In the genomic region with DNA sequence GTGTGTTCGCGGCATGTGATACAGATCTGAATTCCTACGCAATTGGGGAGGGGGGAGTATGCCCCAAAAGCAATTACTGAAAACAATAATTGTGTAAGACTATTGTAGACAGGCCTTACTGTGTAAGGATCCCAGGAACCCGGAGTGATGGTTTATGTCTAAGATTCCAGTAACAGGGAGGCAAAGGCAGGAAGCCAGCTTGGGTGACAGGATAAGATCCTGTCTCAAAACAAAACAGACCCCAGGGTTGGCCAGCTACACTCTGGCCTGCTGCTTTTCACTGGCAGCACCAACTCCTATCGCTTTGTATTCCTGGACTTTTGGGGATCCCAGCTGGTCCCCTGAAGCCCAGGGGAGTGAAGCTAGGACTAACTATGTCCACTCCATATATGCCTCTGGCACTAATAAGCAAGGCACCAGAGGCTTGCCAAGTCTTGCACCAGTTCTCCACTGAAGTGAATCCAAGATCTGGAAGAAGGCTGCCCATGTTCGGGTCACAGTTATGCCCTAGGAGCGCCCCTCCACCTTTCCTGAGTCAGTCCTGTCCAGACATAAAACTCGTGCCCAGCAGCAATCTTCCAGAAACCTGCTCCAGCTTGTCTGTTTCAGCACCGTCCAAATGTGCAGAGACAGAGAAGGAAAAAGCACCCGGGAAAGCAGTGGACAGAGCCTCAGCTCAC, we compare ENCODE assay signal across 9 mouse cellular contexts. TPM values are rescaled to one million over a fixed set of nuclear protein-coding genes. Genes with fewer than 3 reads are reported as not detected.
DNase-seq lines count a peak whose midpoint lies in the region; ATAC-seq lines count a peak whose summit lies in the region.
"Had no signal": no experiment of that assay in that cellular context is flagged by ENCODE, and none has a peak within 500 bp of the region (broad histone marks: within the 10 kb centered on the region; RNA-seq: fewer than 3 reads in every experiment).

No protein-coding gene starts in this region.

- H3K4me1 ChIP-seq in heart, embryonic 13.5 days, result peaks cover 92% of the 10 kb centered on the region
- H3K4me1 ChIP-seq in limb, embryonic 11.5 days (ENCODE audit: control insufficient read depth, insufficient read depth, low read length), result peaks cover 52% of the 10 kb centered on the region
- peaks cover 74% of the 10 kb centered on the region for H3K4me1 ChIP-seq in neural tube, embryonic 14.5 days (ENCODE audit: control insufficient read depth, insufficient read depth, low read length)

- no peaks in the 10 kb centered on the region for H3K27me3 ChIP-seq in heart, embryonic 13.5 days (replicated peaks)
- no peaks in the 10 kb centered on the region for H3K27me3 ChIP-seq in limb, embryonic 11.5 days (ENCODE audit: control insufficient read depth, insufficient read depth, low read length)
- H3K27me3 ChIP-seq in neural tube, embryonic 14.5 days (ENCODE audit: control insufficient read depth, insufficient read depth, low read length), result no peaks in the 10 kb centered on the region

- intact Hi-C loops in heart, postnatal 10 days (cut with DNase I), result no loop called here

- no peaks in the 10 kb centered on the region for H3K9me3 ChIP-seq in heart, embryonic 13.5 days
- no peaks in the 10 kb centered on the region for H3K9me3 ChIP-seq in limb, embryonic 11.5 days (ENCODE audit: control insufficient read depth, low read length)
- no peaks in the 10 kb centered on the region for H3K9me3 ChIP-seq in neural tube, embryonic 14.5 days (ENCODE audit: control insufficient read depth, low read length)

- no peak for DNase-seq in heart, postnatal 10 days
- peak; percentile 58 for DNase-seq in NIH3T3 (ENCODE audit: low read depth)
- DNase-seq in gonadal fat pad, adult 2 months (ENCODE audit: low read depth), result peak; percentile 63
- no peak for DNase-seq in limb, embryonic 11.5 days (ENCODE audit: low spot score)
- DNase-seq in gastrocnemius, adult 18-20 months (ENCODE audit: low spot score), result no peak
- DNase-seq in layer of hippocampus, postnatal 10 days (ENCODE audit: low spot score in 2 of 2), result no peak

- H3K4me2 ChIP-seq in heart, embryonic 13.5 days, result peak overlapping the region; percentile 82
- H3K4me2 ChIP-seq in limb, embryonic 11.5 days (ENCODE audit: low read depth, severe bottlenecking), result peak overlapping the region; percentile 86
- peak overlapping the region; percentile 79 for H3K4me2 ChIP-seq in neural tube, embryonic 14.5 days (ENCODE audit: low read depth, low read length)

- H3K9ac ChIP-seq in heart, embryonic 13.5 days, result peak overlapping the region; percentile 97
- no peak overlapping the region; the same call in 1 of the 2 replicates for H3K9ac ChIP-seq in limb, embryonic 11.5 days (ENCODE audit: low read length)
- H3K9ac ChIP-seq in neural tube, embryonic 14.5 days (replicated peaks; ENCODE audit: low read depth, low read length), result peak overlapping the region; percentile 92

- H3K36me3 ChIP-seq in heart, embryonic 13.5 days, result 0 out of 2 replicates have a peak, but pooled peaks cover 5% of the 10 kb centered on the region
- no peaks in the 10 kb centered on the region; the same call in 1 of the 2 replicates for H3K36me3 ChIP-seq in limb, embryonic 11.5 days (ENCODE audit: control insufficient read depth, insufficient read depth, low read length)
- H3K36me3 ChIP-seq in neural tube, embryonic 14.5 days (ENCODE audit: control insufficient read depth, insufficient read depth, low read length), result no peaks in the 10 kb centered on the region

- 23% methylated on average over 10 of the region's 10 CpGs for WGBS in heart, embryonic 13.5 days
- 28% methylated on average over 10 of the region's 10 CpGs for WGBS in limb, embryonic 11.5 days
- 32% methylated on average over 10 of the region's 10 CpGs for WGBS in neural tube, embryonic 14.5 days

- no peak for ATAC-seq in heart, embryonic 13.5 days (ENCODE audit: extremely low read depth, insufficient number of reproducible peaks, low FRiP score, low TSS enrichment)
- ATAC-seq in limb, embryonic 11.5 days (ENCODE audit: insufficient number of reproducible peaks, low FRiP score, low TSS enrichment, low read depth), result peak; percentile 0; the same call in 1 of the 2 replicates
- no peak for ATAC-seq in neural tube, embryonic 14.5 days (ENCODE audit: low read depth)

- H3K4me3 ChIP-seq in heart, embryonic 13.5 days, result peak overlapping the region; percentile 84
- peak overlapping the region; percentile 76 for H3K4me3 ChIP-seq in limb, embryonic 11.5 days (ENCODE audit: low read depth, low read length)
- H3K4me3 ChIP-seq in neural tube, embryonic 14.5 days (ENCODE audit: low read depth, low read length), result peak overlapping the region; percentile 71

- H3K27ac ChIP-seq in heart, embryonic 13.5 days (replicated peaks), result peak overlapping the region; percentile 98
- peak overlapping the region; percentile 71 for H3K27ac ChIP-seq in limb, embryonic 11.5 days (replicated peaks; ENCODE audit: low read depth, low read length)
- peak overlapping the region; percentile 70 for H3K27ac ChIP-seq in neural tube, embryonic 14.5 days (ENCODE audit: low read depth, low read length)

RNA-seq across cellular contexts. Expression of a gene that starts 11.1 kb away (rescaled TPM):
- 40.2 and 43.4 TPM in 2 replicates for polyA plus RNA-seq in heart, embryonic 13.5 days (2015; fragmentation: Nextera tagmentation; extraction: Ambion mirVana)
- 10 to 100 TPM; 48.0 to 54.2 TPM for total RNA-seq in heart, postnatal 10 days (2021)
- 54.5 and 58.1 TPM in 2 replicates for polyA plus RNA-seq in gonadal fat pad, adult 2 months (2012; rRNA removed)
- 40.4 and 47.9 TPM in 2 replicates for polyA plus RNA-seq in limb, embryonic 11.5 days (2014; fragmentation: Nextera tagmentation; extraction: Ambion mirVana)
- polyA plus RNA-seq in neural tube, embryonic 14.5 days (2014; fragmentation: Nextera tagmentation; extraction: Ambion mirVana), result 47.6 and 56.4 TPM in 2 replicates
- 10 to 100 TPM; 10.6 to 10.8 TPM for total RNA-seq in gastrocnemius, adult 18-20 months (2021)
- total RNA-seq in layer of hippocampus, postnatal 10 days (2021), result 10 to 100 TPM; 60.1 to 62.6 TPM

RNA-seq across cellular contexts. Expression of a gene that starts 41.7 kb away (rescaled TPM):
- polyA plus RNA-seq in heart, embryonic 13.5 days (2015; fragmentation: Nextera tagmentation; extraction: Ambion mirVana), result 1.9 TPM in 1 of 2 replicates, not detected in the other
- under 1 TPM in 1 of 2 experiments, not detected in 1; 0.40 TPM for total RNA-seq in heart, postnatal 10 days (2021)
- polyA plus RNA-seq in gonadal fat pad, adult 2 months (2012; rRNA removed), result 4.4 and 35.9 TPM in 2 replicates
- polyA plus RNA-seq in limb, embryonic 11.5 days (2014; fragmentation: Nextera tagmentation; extraction: Ambion mirVana), result not detected in 2 replicates
- polyA plus RNA-seq in neural tube, embryonic 14.5 days (2014; fragmentation: Nextera tagmentation; extraction: Ambion mirVana), result not detected in 2 replicates
- under 1 TPM in 1 of 2 experiments, not detected in 1; 0.71 TPM for total RNA-seq in gastrocnemius, adult 18-20 months (2021)
- not detected for total RNA-seq in layer of hippocampus, postnatal 10 days (2021)
- total RNA-seq: left cerebral cortex, postnatal 36 days had no signal

Comparison
In these comparisons a context has a peak if more than half of its experiments do, and no peak if none do; other contexts are left out.
1. DNase-seq: peak in NIH3T3 (single experiment) and gonadal fat pad, adult 2 months (single experiment); none in heart, postnatal 10 days (0 of 2), limb, embryonic 11.5 days (single experiment), gastrocnemius, adult 18-20 months (single experiment) and layer of hippocampus, postnatal 10 days (0 of 2).
2. Peak in every context shown above with its lines, with median percentiles within 50 percentile points of each other: H3K27ac ChIP-seq, H3K4me2 ChIP-seq and H3K4me3 ChIP-seq.